8 mouse cellular contexts compared by ENCODE assay signal in genomic region chr10:41810564-41811455, GRCm38 (mm10). TPM values are rescaled to one million over a fixed set of nuclear protein-coding genes. Genes with fewer than 3 reads are reported as not detected.
DNase-seq lines count a peak whose midpoint lies in the region; ATAC-seq and TF ChIP-seq lines count a peak whose summit lies in the region.

No protein-coding gene starts in this region.

- H3K27me3 ChIP-seq in heart, embryonic 10.5 days (ENCODE audit: insufficient read depth, poor library complexity, severe bottlenecking) = no peaks in the 10 kb centered on the region
- H3K27me3 ChIP-seq in erythroblast, embryonic 14.5 days (ENCODE audit: control insufficient read depth) = no peaks in the 10 kb centered on the region
- H3K27me3 ChIP-seq in limb, embryonic 14.5 days (ENCODE audit: control insufficient read depth, insufficient read depth, low read length) = no peaks in the 10 kb centered on the region

- peaks cover 29% of the 10 kb centered on the region for H3K4me1 ChIP-seq in heart, embryonic 10.5 days
- peaks cover 60% of the 10 kb centered on the region for H3K4me1 ChIP-seq in erythroblast, embryonic 14.5 days (ENCODE audit: control insufficient read depth)
- peaks cover 19% of the 10 kb centered on the region for H3K4me1 ChIP-seq in limb, embryonic 14.5 days (ENCODE audit: control insufficient read depth, insufficient read depth, low read length)

- H3K27ac ChIP-seq in heart, embryonic 10.5 days = peak overlapping the region; percentile 93
- H3K27ac ChIP-seq in limb, embryonic 14.5 days (replicated peaks; ENCODE audit: low read depth, low read length) = peak overlapping the region; percentile 94

- H3K9ac ChIP-seq in limb, embryonic 14.5 days (ENCODE audit: low read depth, low read length, severe bottlenecking) = peak overlapping the region; percentile 76

- no peak for ATAC-seq in limb, embryonic 14.5 days (ENCODE audit: low FRiP score, low read depth)
- no peak for ATAC-seq in cerebellum, adult (ENCODE audit: insufficient number of reproducible peaks, low FRiP score, low TSS enrichment)

- intact Hi-C loops in heart, postnatal 36 days (cut with DNase I) = loop anchor here (5.0 to 10.0 kb wide), 4 partner anchors 466 to 951 kb away; partner anchors contain the start of genes Foxo3 and Sec63

- no peak for DNase-seq in heart, embryonic 10.5 days (ENCODE audit: low spot score)
- no peak for DNase-seq in heart, postnatal 36 days
- peak; percentile 35 for DNase-seq in CD4-positive, CD25-positive, alpha-beta regulatory T cell, adult 2 months (ENCODE audit: low read depth, low spot score)
- no peak for DNase-seq in limb, embryonic 14.5 days (ENCODE audit: low spot score)
- peak; percentile 13 for DNase-seq in retina, postnatal 7 days (ENCODE audit: low read depth, low spot score)
- DNase-seq in ovary, adult 18-20 months (ENCODE audit: low spot score) = no peak

- no peak for TF ChIP-seq POLR2A in limb, embryonic 14.5 days (IDR thresholded peaks at IDR 0.05; ENCODE audit: borderline replicate concordance, extremely low read depth, insufficient read depth, insufficient read length)

- under 1% methylated on average over 36 of the region's 36 CpGs for WGBS in heart, embryonic 10.5 days
- WGBS in limb, embryonic 14.5 days = under 1% methylated on average over 34 of the region's 36 CpGs

- peak overlapping the region; percentile 81 for H3K4me2 ChIP-seq in limb, embryonic 14.5 days (replicated peaks; ENCODE audit: low read depth, low read length, severe bottlenecking)

- H3K4me3 ChIP-seq in heart, embryonic 10.5 days = peak overlapping the region; percentile 77
- H3K4me3 ChIP-seq in erythroblast, embryonic 14.5 days (replicated peaks) = peak overlapping the region; percentile 87
- peak overlapping the region; percentile 72 for H3K4me3 ChIP-seq in limb, embryonic 14.5 days (replicated peaks; ENCODE audit: low read length)

- H3K9me3 ChIP-seq in heart, embryonic 10.5 days = no peaks in the 10 kb centered on the region
- H3K9me3 ChIP-seq in erythroblast, embryonic 14.5 days (ENCODE audit: control insufficient read depth, low read length) = no peaks in the 10 kb centered on the region
- H3K9me3 ChIP-seq in limb, embryonic 14.5 days (ENCODE audit: control insufficient read depth, low read length) = no peaks in the 10 kb centered on the region

- no peaks in the 10 kb centered on the region for H3K36me3 ChIP-seq in heart, embryonic 10.5 days
- H3K36me3 ChIP-seq in erythroblast, embryonic 14.5 days (ENCODE audit: control insufficient read depth) = peaks cover 12% of the 10 kb centered on the region
- H3K36me3 ChIP-seq in limb, embryonic 14.5 days (ENCODE audit: control insufficient read depth, insufficient read depth, low read length) = no peaks in the 10 kb centered on the region

RNA-seq across cellular contexts. Expression of gene Sesn1, which starts 1.1 kb away (rescaled TPM):
- polyA plus RNA-seq in heart, embryonic 10.5 days (2016; fragmentation: Nextera tagmentation; extraction: Ambion mirVana) = 18.9 and 20.6 TPM in 2 replicates
- 100 to 1,000 TPM; 118 to 224 TPM for total RNA-seq in heart, postnatal 36 days (2021)
- polyA plus RNA-seq in erythroblast, embryonic 14.5 days (2012) = 0.38 and 0.50 TPM in 2 replicates
- polyA plus RNA-seq in limb, embryonic 14.5 days (2012; rRNA removed) = 32.4 and 37.0 TPM in 2 replicates
- polyA plus RNA-seq in limb, embryonic 14.5 days (2014; fragmentation: Nextera tagmentation; extraction: Ambion mirVana) = 42.9 and 46.8 TPM in 2 replicates

RNA-seq across cellular contexts. Expression of gene Cep57l1, which starts 1.1 kb away (rescaled TPM):
- 22.1 and 23.6 TPM in 2 replicates for polyA plus RNA-seq in heart, embryonic 10.5 days (2016; fragmentation: Nextera tagmentation; extraction: Ambion mirVana)
- 1 to 10 TPM; 2.9 to 3.7 TPM for total RNA-seq in heart, postnatal 36 days (2021)
- 0.06 and 0.10 TPM in 2 replicates for polyA plus RNA-seq in erythroblast, embryonic 14.5 days (2012)
- 10.8 and 13.2 TPM in 2 replicates for polyA plus RNA-seq in limb, embryonic 14.5 days (2012; rRNA removed)
- 16.8 and 20.4 TPM in 2 replicates for polyA plus RNA-seq in limb, embryonic 14.5 days (2014; fragmentation: Nextera tagmentation; extraction: Ambion mirVana)

Comparison
In these comparisons a context has a peak if more than half of its experiments do, and no peak if none do; other contexts are left out.
1. DNase-seq: peak in CD4-positive, CD25-positive, alpha-beta regulatory T cell, adult 2 months (single experiment) and retina, postnatal 7 days (single experiment); none in heart, embryonic 10.5 days (single experiment), heart, postnatal 36 days (0 of 2), limb, embryonic 14.5 days (single experiment) and ovary, adult 18-20 months (single experiment).
2. RNA of gene Sesn1, which starts 1.1 kb away (polyA plus RNA-seq): 32.4 to 46.8 TPM in limb, embryonic 14.5 days and 18.9 to 20.6 TPM in heart, embryonic 10.5 days; 0.38 to 0.50 TPM in erythroblast, embryonic 14.5 days; every median in the first group is over 10 times any median in the second.
3. RNA of gene Cep57l1, which starts 1.1 kb away (polyA plus RNA-seq): 22.1 to 23.6 TPM in heart, embryonic 10.5 days and 10.8 to 20.4 TPM in limb, embryonic 14.5 days; 0.06 to 0.10 TPM in erythroblast, embryonic 14.5 days; every median in the first group is over 10 times any median in the second.
4. Peak in every context shown above with its lines, with median percentiles within 50 percentile points of each other: H3K4me3 ChIP-seq.